Mouse (Mus musculus) embryonic stem cell, embryonic (primary cell): ENCODE measurements around the gene Dact2.

Source experiments
- CTCF ChIA-PET, 4 experiments: fragments of 300-600 bp in 2 of 4; fragments of 350-600 bp in 2 of 4; sonication (Branson Sonifier 250); formaldehyde crosslinking; loops; one replicate each; lab custom pipeline; 2022; ENCODE audit warnings: inconsistent platforms in 2 of 4; lab: Charles Lee
- POLR2A ChIA-PET, 4 experiments: fragments of 300-600 bp in 2 of 4; fragments of 350-600 bp in 2 of 4; sonication (Branson Sonifier 250); formaldehyde crosslinking; loops; one replicate each; lab custom pipeline; 2022; ENCODE audit warnings: antibody characterized with exemption in 4 of 4, inconsistent platforms in 1 of 4; lab: Charles Lee

Dact2 gene

GRCm38 (mm10) chr17:14167594-14167993 lies 36.5 kb downstream of the Dact2 start:
- POLR2A ChIA-PET: interaction anchor here (0.5 to 10.6 kb wide), 8 partner anchors 9 to 335 kb away, joined by 3 to 132 read pairs (median 5); partner anchors contain the start of gene Dact2 (in 2 of the 4)
- CTCF ChIA-PET: interaction anchor here in 1 of 4 experiments (0.6 kb wide), 1 partner anchor 44 kb away, joined by 3 read pairs; no protein-coding TSS in a partner anchor

GRCm38 (mm10) chr17:14166746-14167432 lies 37.2 kb downstream of the Dact2 start:
- CTCF ChIA-PET: interaction anchor here in 1 of 4 experiments (1.2 kb wide), 1 partner anchor 39 kb away, joined by 3 read pairs; no protein-coding TSS in a partner anchor
- POLR2A ChIA-PET: interaction anchor here in 3 of 4 experiments (1.0 to 10.6 kb wide), 6 partner anchors 10 to 34 kb away, joined by 3 to 132 read pairs (median 5); partner anchors contain the start of gene Dact2 (in 2 of the 3)

GRCm38 (mm10) chr17:14165934-14166610 lies 38.0 kb downstream of the Dact2 start:
- ChIA-PET CTCF (interaction anchor here in 1 of 4 experiments (1.2 kb wide), 1 partner anchor 40 kb away, joined by 3 read pairs; no protein-coding TSS in a partner anchor), POLR2A (interaction anchor here (0.6 to 10.6 kb wide), 9 partner anchors 11 to 741 kb away, joined by 3 to 132 read pairs (median 5); partner anchors contain the start of gene Dact2 (in 3 of the 4))

DNA sequence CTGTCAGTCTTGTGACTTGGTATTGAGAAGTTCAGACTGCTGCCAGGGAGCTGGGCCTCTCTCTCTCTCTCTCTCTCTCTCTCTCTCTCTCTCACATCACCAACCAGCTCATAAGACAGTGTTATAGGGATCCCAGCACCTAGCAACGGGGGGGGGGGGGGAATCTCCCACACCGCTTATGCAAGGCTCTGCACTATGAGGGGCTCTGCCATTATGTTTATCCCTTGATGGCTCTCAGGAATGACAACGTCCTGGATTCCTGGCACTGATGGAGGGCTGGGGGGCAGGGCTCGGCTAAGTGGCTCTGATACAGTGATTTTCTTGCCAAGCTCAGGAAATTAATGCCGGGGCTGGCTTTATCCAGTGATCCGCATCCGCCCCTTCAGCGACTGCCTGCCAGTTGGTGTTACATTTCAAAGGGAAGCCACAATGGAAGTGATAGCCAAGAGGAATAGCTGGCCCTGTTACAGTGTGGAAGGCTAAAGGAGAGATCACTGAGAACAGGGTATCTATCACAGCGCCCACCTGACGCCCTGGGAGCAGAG lies 38.7 kb downstream of the Dact2 start:
- ChIA-PET CTCF (interaction anchor here (0.5 to 1.2 kb wide), 9 partner anchors 11 to 137 kb away, joined by 3 to 6 read pairs (median 4); no protein-coding TSS in a partner anchor), POLR2A (interaction anchor here (0.6 to 10.6 kb wide), 14 partner anchors 11 to 742 kb away, joined by 3 to 132 read pairs (median 4); partner anchors contain the start of gene Dact2 (in 3 of the 4))

- ChIA-PET CTCF (interaction anchor here in 1 of 4 experiments (1.8 kb wide), 1 partner anchor 24 kb away, joined by 5 read pairs; no protein-coding TSS in a partner anchor), POLR2A (interaction anchor here in 2 of 4 experiments (0.8 to 10.6 kb wide), 3 partner anchors 10 to 40 kb away, joined by 3 to 132 read pairs (median 3); partner anchors contain the start of gene Dact2 (in 1 of the 2))
Measured at GRCm38 (mm10) chr17:14160846-14161245, 43.3 kb downstream of the Dact2 start.

DNA sequence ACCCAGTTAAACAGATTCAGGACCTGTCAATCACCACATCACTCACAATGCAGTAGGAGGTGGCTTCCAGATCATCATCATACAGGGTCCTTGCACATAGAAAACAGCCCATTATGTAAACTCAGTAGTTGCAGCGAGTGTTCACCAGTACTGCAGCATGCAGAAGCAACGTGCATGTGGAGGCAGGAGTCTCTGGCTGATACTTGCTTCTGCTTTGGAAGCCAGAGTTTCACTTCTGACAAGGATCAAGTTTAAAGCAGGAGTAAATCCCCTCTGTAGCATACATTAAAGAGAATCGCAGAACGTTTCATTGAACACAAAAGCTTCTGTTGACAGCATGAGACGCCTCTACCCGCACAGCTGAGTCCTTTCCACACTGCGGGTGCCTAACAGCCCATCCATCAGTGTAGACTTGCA lies 46.3 kb downstream of the Dact2 start:
- ChIA-PET POLR2A (no interaction called here), CTCF (no interaction called here)
